Mouse (Mus musculus): Measurements from ENCODE around the gene Sult6b2. TPM values are rescaled to one million over a fixed set of nuclear protein-coding genes. Genes with fewer than 3 reads are reported as not detected.

Sult6b2 gene
- polyA plus RNA-seq, 1 experiment: not detected

DNA sequence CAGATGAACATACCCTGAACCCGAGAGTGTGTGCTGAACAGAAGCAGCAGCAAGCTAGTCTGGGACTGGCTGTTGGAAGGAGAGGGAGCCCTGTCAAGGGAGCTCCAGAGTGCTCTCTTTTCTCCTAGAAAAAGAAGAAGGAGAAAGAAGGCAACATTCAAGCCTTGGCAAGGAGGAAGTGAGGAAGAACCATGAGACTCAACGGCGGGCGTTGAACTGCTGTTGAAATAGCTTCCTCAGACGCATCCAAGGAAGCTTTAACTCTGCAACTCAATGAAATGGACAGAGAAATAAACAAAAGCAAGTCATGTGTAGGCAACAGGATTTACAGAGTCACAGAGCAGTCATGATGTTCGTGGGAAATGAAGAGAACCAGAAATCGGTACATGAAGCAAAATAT is 57.5 kb downstream of the Sult6b2 start:
- Histone ChIP-seq H3K27me3 (ENCODE audit: control insufficient read depth, insufficient read depth, low read length, poor library complexity, severe bottlenecking) (no peaks in the 10 kb centered on the region), H3K9ac (ENCODE audit: low read depth, poor library complexity, severe bottlenecking) (no peak overlapping the region), H3K4me1 (ENCODE audit: control insufficient read depth, insufficient read depth, low read length) (no peaks in the 10 kb centered on the region), H3K4me3 (ENCODE audit: low read depth, low read length) (no peak overlapping the region), H3K9me3 (replicated peaks; ENCODE audit: control insufficient read depth, insufficient read depth, low read length, poor library complexity, severe bottlenecking) (0 out of 2 replicates have a peak, but pooled peaks cover 5% of the 10 kb centered on the region), H3K36me3 (ENCODE audit: control insufficient read depth, insufficient read depth, low read length, poor library complexity, severe bottlenecking) (no peaks in the 10 kb centered on the region), H3K27ac (ENCODE audit: insufficient read depth, low read length) (no peak overlapping the region)
- TF ChIP-seq EP300 (IDR thresholded peaks at IDR 0.05; ENCODE audit: insufficient read depth, low read depth, low read length) (no peak), CTCF (IDR thresholded peaks at IDR 0.05; ENCODE audit: low read depth, low read length) (no peak), POLR2A (IDR thresholded peaks at IDR 0.05; ENCODE audit: insufficient read depth, low read length) (no peak)

DNA sequence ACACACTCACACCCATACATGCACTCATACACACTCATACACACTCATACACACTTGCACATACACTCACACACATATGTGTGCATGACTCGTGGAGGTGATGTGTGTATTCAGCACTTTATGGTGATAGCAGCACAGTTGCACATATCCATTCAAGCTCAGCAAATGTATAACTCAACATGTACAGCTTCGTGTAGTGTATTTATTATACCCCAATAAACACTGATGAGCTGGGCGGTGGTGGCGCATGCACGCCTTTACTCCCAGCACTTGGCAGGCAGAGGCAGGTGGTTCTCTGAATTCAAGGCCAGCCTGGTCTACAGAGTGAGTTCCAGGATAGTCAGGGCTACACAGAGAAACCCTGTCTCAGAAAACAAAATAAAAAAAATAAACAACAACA is 58.8 kb downstream of the Sult6b2 start:
- 0 out of 2 replicates have a peak, but pooled peaks cover 5% of the 10 kb centered on the region for H3K9me3 ChIP-seq (replicated peaks; ENCODE audit: control insufficient read depth, insufficient read depth, low read length, poor library complexity, severe bottlenecking)
- H3K27ac ChIP-seq (ENCODE audit: insufficient read depth, low read length): no peak overlapping the region
- no peaks in the 10 kb centered on the region for H3K36me3 ChIP-seq (ENCODE audit: control insufficient read depth, insufficient read depth, low read length, poor library complexity, severe bottlenecking)
- no peaks in the 10 kb centered on the region for H3K4me1 ChIP-seq (ENCODE audit: control insufficient read depth, insufficient read depth, low read length)
- no peak overlapping the region for H3K4me3 ChIP-seq (ENCODE audit: low read depth, low read length)
- TF ChIP-seq CTCF (IDR thresholded peaks at IDR 0.05; ENCODE audit: low read depth, low read length) (no peak), POLR2A (IDR thresholded peaks at IDR 0.05; ENCODE audit: insufficient read depth, low read length) (no peak), EP300 (IDR thresholded peaks at IDR 0.05; ENCODE audit: insufficient read depth, low read depth, low read length) (no peak)
- no peaks in the 10 kb centered on the region for H3K27me3 ChIP-seq (ENCODE audit: control insufficient read depth, insufficient read depth, low read length, poor library complexity, severe bottlenecking)
- H3K9ac ChIP-seq (ENCODE audit: low read depth, poor library complexity, severe bottlenecking): no peak overlapping the region

DNA sequence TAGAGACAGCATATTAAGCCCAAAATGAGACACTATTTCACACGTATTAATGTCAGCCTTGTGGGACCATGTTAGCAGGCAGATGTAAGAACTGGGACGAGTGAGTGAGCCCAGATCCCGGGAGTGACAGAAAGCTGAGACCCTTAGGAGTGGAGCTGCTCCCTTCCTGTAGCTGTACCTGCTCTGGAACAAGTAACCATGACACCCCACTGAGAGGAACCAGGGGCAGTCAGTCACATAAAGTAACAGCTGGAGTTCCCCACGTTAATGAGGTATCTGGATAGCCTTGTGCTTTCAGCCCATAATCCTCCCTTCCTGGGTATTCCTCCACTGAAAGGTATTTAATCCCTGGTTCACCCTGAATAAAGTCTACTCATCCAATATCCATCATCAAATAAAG is 61.1 kb downstream of the Sult6b2 start:
- no peaks in the 10 kb centered on the region for H3K4me1 ChIP-seq (ENCODE audit: control insufficient read depth, insufficient read depth, low read length)
- H3K4me3 ChIP-seq (ENCODE audit: low read depth, low read length): no peak overlapping the region
- H3K36me3 ChIP-seq (ENCODE audit: control insufficient read depth, insufficient read depth, low read length, poor library complexity, severe bottlenecking): no peaks in the 10 kb centered on the region
- H3K27ac ChIP-seq (ENCODE audit: insufficient read depth, low read length): no peak overlapping the region
- 0 out of 2 replicates have a peak, but pooled peaks cover 5% of the 10 kb centered on the region for H3K9me3 ChIP-seq (replicated peaks; ENCODE audit: control insufficient read depth, insufficient read depth, low read length, poor library complexity, severe bottlenecking)
- TF ChIP-seq EP300 (IDR thresholded peaks at IDR 0.05; ENCODE audit: insufficient read depth, low read depth, low read length) (no peak), CTCF (IDR thresholded peaks at IDR 0.05; ENCODE audit: low read depth, low read length) (no peak), POLR2A (IDR thresholded peaks at IDR 0.05; ENCODE audit: insufficient read depth, low read length) (no peak)
- H3K9ac ChIP-seq (ENCODE audit: low read depth, poor library complexity, severe bottlenecking): no peak overlapping the region
- no peaks in the 10 kb centered on the region for H3K27me3 ChIP-seq (ENCODE audit: control insufficient read depth, insufficient read depth, low read length, poor library complexity, severe bottlenecking)

DNA sequence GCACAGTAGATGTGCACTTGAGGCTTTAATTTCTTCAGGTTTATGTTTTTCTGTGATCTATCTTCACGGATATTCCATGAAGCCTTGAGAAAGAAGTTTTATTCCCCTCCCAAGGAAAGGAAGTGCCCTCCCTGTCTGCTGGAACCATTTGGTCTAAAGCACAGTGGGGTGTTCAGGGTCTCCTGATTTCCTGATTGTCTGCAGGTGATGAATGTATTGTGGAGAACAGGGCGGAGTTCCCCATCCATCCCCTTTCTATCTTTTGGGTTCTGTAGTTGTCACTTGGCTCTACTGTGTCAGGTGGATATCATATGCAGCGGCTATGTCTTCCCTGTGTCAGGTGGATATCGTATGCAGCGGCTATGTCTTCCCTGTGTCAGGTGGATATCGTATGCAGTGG is 62.5 kb downstream of the Sult6b2 start:
- no peak overlapping the region for H3K9ac ChIP-seq (ENCODE audit: low read depth, poor library complexity, severe bottlenecking)
- no peaks in the 10 kb centered on the region for H3K27me3 ChIP-seq (ENCODE audit: control insufficient read depth, insufficient read depth, low read length, poor library complexity, severe bottlenecking)
- TF ChIP-seq EP300 (IDR thresholded peaks at IDR 0.05; ENCODE audit: insufficient read depth, low read depth, low read length) (no peak), POLR2A (IDR thresholded peaks at IDR 0.05; ENCODE audit: insufficient read depth, low read length) (no peak), CTCF (IDR thresholded peaks at IDR 0.05; ENCODE audit: low read depth, low read length) (no peak)
- no peaks in the 10 kb centered on the region for H3K36me3 ChIP-seq (ENCODE audit: control insufficient read depth, insufficient read depth, low read length, poor library complexity, severe bottlenecking)
- no peak overlapping the region for H3K27ac ChIP-seq (ENCODE audit: insufficient read depth, low read length)
- 0 out of 2 replicates have a peak, but pooled peaks cover 5% of the 10 kb centered on the region for H3K9me3 ChIP-seq (replicated peaks; ENCODE audit: control insufficient read depth, insufficient read depth, low read length, poor library complexity, severe bottlenecking)
- H3K4me1 ChIP-seq (ENCODE audit: control insufficient read depth, insufficient read depth, low read length): no peaks in the 10 kb centered on the region
- H3K4me3 ChIP-seq (ENCODE audit: low read depth, low read length): no peak overlapping the region

DNA sequence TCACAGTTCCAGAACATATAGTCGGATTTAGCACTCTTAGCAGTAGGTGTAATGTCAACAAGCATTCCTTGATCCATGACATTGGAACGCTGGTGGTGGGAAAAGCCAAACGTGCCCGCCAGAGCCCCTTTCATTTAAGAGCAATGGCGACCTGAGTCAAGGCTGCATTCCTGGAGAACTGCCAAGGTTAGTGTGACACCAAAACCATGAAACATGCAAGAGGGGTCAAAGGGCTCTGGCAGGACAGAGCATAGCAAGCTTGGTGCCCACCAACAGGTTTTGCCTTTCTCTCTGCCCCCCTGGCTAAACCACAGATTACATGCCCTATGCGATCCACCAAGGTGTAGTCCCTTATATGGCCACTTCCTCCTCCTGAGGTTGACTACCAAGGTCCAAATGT is 65.7 kb downstream of the Sult6b2 start:
- no peak for TF ChIP-seq EP300 (IDR thresholded peaks at IDR 0.05; ENCODE audit: insufficient read depth, low read depth, low read length)
- TF ChIP-seq POLR2A (IDR thresholded peaks at IDR 0.05; ENCODE audit: insufficient read depth, low read length): no peak
- no peak for TF ChIP-seq CTCF (IDR thresholded peaks at IDR 0.05; ENCODE audit: low read depth, low read length)
- Histone ChIP-seq H3K9ac (ENCODE audit: low read depth, poor library complexity, severe bottlenecking) (no peak overlapping the region), H3K27ac (ENCODE audit: insufficient read depth, low read length) (no peak overlapping the region), H3K27me3 (ENCODE audit: control insufficient read depth, insufficient read depth, low read length, poor library complexity, severe bottlenecking) (no peaks in the 10 kb centered on the region), H3K36me3 (ENCODE audit: control insufficient read depth, insufficient read depth, low read length, poor library complexity, severe bottlenecking) (no peaks in the 10 kb centered on the region), H3K9me3 (replicated peaks; ENCODE audit: control insufficient read depth, insufficient read depth, low read length, poor library complexity, severe bottlenecking) (no peaks in the 10 kb centered on the region), H3K4me1 (ENCODE audit: control insufficient read depth, insufficient read depth, low read length) (no peaks in the 10 kb centered on the region), H3K4me3 (ENCODE audit: low read depth, low read length) (no peak overlapping the region)

DNA sequence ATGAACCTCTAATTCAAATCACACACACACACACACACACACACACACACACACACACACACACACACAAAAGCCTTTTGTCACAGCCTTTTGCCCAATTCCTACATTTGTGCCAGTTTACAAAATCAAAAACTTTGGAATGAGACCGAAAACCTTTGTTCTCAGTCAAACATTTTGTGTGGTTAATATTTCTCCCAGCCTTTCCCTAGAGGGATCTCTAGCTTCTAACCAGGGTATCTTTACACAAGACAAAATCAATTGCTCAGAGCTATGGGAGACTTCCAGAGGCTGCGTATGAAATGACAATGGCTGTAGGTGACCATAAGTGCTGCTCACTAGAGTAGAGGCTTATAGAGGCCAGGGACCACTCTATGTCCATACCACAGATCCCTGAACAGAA is 66.1 kb downstream of the Sult6b2 start:
- Histone ChIP-seq H3K4me1 (ENCODE audit: control insufficient read depth, insufficient read depth, low read length) (no peaks in the 10 kb centered on the region), H3K36me3 (ENCODE audit: control insufficient read depth, insufficient read depth, low read length, poor library complexity, severe bottlenecking) (no peaks in the 10 kb centered on the region), H3K27ac (ENCODE audit: insufficient read depth, low read length) (no peak overlapping the region), H3K4me3 (ENCODE audit: low read depth, low read length) (no peak overlapping the region), H3K9me3 (replicated peaks; ENCODE audit: control insufficient read depth, insufficient read depth, low read length, poor library complexity, severe bottlenecking) (no peaks in the 10 kb centered on the region), H3K27me3 (ENCODE audit: control insufficient read depth, insufficient read depth, low read length, poor library complexity, severe bottlenecking) (no peaks in the 10 kb centered on the region), H3K9ac (ENCODE audit: low read depth, poor library complexity, severe bottlenecking) (no peak overlapping the region)
- TF ChIP-seq POLR2A (IDR thresholded peaks at IDR 0.05; ENCODE audit: insufficient read depth, low read length): no peak
- no peak for TF ChIP-seq CTCF (IDR thresholded peaks at IDR 0.05; ENCODE audit: low read depth, low read length)
- no peak for TF ChIP-seq EP300 (IDR thresholded peaks at IDR 0.05; ENCODE audit: insufficient read depth, low read depth, low read length)
